Mouse (Mus musculus) heart, postnatal 0 days (tissue): ENCODE results near the gene Rpl23a.

Source experiments
- CTCF ChIP-seq: IDR thresholded peaks from 2 replicates; pipeline ENCODE4 v1.5.1; 2016; ENCODE audit warnings: antibody characterized with exemption, control low read depth, low read depth
- EP300 ChIP-seq: IDR thresholded peaks from 2 replicates; pipeline ENCODE4 v1.6.1; 2016; ENCODE audit warnings: antibody characterized with exemption, low read depth

DNA sequence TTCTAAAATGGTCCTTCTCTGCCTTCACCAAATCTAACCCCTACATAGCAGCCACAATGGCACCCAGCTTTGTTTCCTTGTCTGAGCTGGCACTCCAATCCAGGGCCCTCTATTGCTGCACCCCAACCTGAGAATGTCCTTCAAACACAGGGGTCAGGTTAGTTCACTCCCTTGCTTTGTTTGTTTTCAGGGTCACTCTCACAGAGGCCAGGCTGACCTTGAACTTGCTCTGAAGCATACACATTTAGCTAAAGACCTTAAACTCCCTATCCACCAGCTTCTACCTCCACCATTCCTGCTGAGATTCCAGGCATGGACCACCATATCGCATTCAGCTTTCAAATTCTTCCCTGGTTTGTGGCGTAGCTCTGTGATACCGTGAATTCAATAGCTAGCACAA, 8.9 kb downstream of the Rpl23a start:
- TF ChIP-seq CTCF (no peak), EP300 (no peak)
